Mouse (Mus musculus) spleen, postnatal 14 days (tissue): ENCODE data around the gene Nrxn3.

ENCODE experiments used
- DNase-seq, 2 experiments: peaks; one replicate each; pipeline ENCODE4 v3.0.0; 2021 to 2022; ENCODE audit warnings: low spot score in 2 of 2

Gene Nrxn3

DNA sequence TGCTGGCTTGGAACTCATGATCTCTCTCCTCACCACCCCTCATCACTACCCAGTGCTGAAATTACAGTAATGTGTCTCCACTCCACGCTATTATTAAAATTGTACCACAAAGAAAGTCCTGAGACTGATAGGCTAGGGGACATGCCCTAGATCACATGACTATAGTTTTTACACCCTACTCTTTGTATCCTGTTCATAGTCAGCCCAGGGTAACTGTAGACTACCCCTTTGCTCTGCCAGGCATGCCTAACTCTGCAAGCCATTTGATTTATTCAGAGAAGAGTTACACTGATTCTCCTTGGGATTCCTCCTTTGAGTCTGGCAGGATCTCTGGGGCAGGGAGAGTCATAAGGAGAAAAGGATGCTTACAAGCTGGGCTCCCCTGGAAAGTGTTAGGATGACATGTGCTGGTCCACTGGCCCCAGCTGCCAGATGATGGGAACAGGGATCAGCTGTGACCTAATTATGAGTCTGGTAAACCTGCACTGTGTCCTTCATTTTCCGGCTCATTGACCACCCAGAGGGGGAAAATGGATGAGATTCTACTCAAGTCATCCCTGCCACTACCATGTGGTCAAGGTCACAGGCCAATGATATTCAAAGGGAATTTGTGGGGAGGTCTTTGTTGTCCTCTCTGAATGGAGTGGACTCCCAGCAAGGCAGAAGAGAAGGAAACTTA is 318.9 kb downstream of the Nrxn3 start:
- DNase-seq, result no peak

DNA sequence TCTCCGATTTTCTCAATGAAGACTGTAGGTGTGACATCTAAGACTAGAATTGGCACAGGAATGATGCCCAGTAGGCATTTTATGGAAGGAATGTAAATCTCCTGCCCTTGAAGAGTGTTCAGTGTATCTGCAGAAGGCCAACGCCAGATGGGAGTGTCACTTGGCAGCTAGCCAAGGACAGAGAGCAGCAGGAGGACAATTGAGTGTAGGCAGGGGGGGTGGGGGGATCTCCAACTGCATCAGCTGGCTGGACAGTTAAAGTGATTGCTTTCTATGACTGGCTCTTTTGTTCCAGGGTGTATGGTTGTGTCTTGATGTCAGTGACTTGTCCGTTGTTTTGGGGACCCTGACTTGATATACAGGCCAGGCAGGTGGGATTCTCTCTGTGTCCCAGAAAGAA is 326.6 kb downstream of the Nrxn3 start:
- no peak for DNase-seq

DNA sequence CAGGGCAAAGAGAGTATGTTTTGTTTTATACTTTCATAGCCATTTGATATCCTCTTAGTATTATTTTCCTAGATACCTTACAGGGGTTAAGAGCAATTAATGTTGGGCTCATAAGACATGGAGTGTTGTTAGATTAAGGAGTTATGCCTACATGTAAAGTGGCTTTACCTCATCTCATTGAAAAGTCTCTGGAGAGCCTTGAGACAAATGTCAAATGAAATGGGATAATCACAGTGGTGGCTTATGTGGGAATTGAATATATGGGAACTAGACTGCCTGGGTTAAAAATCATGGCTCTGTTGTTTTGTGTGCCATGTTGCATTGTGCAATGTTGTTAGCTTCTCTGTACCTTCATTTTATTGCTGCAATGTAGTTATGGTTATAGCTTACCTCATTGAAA is 327.0 kb downstream of the Nrxn3 start:
- DNase-seq, result no peak

DNA sequence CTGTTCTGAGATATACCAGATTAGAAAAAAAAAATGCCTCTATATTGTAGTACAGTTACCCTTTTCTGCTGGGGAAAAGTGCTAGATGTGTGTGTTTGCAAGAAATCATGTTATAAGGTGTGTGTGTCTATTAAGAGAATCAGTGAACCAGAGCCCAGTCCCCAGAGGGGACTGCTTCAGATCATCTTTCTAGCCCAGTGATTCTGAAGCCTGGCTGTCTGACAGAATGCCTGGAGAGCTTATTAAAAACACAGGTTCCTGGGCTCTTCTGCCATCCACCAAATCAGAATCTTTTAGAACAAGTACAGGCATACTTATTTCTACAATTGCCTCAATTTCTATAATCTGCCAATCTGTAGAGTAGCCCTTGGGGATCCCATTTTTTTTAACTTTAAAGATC is 349.8 kb downstream of the Nrxn3 start:
- no peak for DNase-seq

DNA sequence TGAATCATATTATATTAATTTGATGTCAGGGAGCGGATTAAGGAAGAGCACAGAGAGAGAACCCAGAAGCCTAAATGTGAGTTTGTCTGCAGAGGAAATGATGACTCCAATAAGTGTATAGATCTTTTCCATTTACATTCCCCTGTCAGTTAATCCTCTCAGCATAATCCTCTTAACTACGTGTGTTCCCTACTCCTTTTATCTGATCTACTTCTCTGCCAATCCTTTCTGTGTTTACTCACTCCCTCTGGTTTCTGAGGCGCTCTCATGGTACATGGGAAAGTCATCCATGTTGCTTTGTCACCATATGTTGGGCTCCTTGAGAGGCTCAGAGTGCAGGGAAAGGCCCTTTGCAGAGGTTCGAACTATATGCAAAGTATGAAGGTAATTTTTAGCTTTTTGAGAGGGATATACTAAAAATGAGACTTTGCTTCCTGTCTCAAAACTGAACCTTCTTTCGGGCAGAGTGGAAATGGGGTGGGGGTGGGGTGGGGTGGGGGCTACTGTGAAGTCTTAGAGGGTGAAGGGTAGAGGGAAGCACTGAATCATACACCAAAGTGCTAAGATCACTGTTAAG is 350.6 kb downstream of the Nrxn3 start:
- DNase-seq, result no peak

DNA sequence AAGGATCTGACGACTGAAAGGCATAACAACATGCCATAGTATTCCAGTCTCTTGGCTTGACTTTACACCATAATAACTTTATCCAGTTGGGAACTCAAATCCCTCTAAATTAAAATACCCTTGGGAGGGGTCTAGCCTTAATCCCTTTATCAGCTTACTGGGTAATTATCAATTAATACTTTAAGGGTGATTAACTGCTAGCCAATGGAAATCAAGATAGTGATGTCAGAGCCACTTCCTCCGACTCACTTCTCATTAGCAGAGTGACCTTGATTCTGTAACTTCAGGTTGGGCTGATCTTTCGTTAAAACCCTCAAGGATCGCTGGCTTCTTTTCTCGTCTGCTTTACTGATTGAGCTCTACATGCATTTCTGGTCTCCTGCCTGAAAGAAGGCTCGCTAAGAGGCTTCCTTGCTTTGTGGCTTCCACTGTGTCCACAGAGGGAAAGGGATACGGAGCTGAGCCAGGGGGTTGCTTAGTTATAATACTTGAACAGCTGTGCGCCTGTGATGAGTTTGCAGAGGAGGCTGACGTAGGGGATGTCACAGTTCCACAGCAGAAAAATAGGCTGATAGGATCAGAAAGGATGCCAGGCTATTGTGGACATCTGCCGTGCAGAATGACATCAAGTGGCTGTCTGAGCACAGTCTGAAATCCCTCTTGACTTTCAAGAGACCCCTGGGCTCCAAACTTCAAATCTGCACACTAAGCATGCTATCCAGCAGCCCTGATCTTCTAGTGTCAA is 352.0 kb downstream of the Nrxn3 start:
- no peak for DNase-seq

DNA sequence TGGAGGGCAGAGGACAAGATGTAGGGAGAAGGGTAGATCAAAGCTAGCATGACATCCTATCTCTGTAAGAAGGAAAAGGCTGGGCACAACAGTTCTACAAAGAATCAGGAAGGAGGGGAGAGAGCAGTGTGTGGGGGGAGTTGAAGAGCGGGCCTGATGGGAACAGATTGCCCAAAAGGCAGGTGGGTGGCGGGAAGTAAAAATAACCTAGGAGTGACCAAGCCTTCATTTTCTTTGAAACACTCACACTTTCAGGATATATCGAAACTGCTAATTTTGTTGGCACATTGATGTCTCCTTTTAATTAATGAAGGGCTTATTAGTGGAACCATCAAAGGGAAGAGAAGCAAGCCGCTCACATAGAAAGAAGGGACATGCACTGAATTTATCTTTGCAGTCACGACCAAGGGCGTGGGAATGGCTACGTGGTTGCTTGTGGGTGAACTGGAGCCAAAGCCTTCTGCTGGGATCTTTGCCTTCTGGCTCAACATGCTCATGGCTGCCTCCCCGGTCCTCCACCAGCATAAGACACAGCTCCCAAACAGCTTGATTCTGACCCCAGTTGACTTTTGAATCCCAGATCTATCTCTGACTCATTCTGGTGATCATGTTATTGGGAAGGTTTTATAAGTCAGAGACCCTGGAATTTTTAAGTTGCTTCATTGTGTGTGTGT is 371.3 kb downstream of the Nrxn3 start:
- no peak for DNase-seq

DNA sequence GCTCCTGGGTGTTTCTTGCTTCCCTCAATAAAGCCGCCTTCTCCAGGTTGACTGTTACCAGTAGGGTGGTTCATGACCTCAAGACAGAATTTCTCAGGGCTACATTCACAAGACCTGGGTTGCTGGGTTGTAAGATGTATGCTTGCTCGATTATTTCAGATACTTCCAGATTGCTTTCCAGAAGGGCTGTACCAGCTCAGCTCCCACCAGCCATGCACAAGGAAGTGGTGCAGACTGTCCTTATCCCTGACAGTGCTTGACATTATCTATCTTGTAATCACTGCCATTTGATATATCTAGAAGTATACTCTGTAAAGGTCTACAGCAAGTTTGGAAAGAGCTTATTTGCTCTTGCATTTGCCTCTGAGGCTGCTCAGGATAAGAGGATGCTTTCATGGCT is 374.9 kb downstream of the Nrxn3 start:
- DNase-seq, result no peak

DNA sequence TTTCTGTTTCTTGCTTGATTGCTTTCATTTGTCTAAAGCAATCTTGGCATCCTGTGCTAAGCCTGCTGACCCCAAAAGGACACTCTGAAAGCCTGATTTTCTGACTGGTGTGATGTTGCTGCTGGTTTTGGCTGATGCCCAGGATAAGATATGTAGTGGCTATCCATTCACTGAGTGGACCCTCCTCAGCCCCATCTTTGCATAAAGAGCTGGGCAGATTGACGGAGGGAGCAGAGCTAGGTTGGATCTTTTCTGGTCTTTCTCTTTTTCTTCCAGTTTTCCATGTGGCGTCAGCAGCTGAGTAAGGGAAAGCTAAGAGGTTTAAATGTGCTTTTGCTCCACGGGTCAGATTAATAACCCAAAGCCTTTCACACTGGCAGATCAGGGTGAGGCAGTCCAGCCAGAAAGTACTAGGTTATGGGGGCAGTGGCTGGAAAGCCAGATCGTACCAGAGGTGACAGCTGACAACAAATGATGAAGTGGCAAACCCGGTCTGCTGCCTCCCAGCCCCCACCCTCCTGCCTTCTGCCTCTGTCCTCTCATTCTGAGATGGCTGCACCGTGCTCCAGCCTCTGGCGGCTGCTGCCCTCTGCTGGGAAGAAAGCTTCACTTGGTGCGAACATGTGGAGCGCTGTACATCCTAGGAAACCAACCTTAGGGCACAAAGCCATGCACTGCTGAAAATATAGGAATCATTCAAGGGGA is 383.5 kb downstream of the Nrxn3 start:
- DNase-seq, result no peak

DNA sequence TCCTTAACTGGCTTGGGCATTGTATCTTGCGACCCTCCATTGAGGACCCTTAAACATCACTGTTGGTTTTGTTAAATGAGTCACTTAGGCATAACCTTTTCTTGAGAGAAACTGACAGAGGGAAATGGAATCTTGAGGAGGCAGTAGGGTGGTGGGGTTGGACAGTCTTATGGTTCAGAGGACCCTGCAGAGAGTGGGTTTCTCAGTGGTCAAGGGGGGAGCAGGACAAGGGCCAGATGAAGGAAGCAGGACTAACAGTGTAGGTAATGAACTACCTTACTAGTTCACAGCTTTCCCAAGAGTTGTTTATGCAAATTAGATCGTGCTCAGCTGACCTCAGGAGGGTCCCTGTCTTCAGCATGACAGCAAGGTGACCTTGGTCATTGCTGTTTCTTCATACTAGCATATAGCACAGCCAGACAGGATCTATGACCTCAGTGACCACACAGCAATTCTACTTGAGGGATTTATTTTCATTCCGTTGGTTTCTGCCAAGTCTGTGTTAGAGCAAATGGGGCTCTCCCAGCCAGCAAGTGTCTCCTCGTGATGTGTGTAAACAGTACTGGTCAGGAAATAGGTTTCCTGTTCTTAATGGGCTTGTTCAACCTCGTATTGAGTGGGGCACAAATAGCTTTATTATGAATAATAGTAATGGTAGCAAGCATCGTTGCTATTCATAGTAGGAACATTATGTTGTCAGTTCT is 384.4 kb downstream of the Nrxn3 start:
- DNase-seq, result no peak

DNA sequence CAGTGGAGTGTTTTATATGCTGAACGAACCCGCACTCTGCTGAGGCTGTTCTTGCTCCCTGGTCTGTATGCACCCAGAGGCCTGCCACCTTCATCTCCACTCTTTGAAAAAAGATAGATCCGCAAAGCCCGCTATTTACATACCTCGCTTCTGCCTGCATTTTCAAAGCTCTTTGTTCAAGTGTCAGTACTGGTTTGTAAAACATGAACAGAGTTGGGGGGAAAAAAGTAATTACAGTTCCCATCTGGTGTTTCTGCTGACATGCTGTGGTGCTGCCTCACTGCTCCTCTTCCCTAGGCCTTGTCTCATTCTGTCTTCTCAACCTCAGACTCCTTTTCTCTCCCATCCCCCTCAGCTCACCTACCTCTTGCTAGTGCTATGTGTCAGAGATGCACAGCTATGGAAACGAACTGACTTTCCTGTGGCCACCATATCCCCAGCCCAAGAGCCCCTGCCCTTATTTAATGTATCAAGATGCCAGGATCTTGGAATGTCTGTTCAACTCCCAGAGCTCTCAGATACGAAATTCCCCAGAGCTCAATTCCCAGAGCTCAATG is 387.2 kb downstream of the Nrxn3 start:
- no peak for DNase-seq

DNA sequence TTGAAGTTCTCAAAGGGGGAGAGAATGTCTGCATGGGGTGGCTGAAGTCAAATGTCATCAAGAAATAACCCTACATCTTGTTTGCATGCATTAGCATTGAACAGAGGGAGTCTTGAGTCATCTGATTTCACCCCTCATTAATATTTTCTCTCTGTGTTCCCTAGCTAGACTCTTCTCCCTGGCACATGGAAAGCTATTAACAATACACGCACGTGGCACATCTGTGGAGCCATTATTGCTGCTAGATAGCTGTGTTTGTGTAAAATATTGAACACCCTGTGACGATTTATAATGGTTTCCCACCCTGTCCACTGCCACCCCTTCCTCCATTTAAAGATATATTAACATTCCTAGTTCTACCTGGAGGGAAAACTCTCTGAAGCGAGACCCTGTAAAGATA is 405.9 kb downstream of the Nrxn3 start:
- DNase-seq, result no peak

DNA sequence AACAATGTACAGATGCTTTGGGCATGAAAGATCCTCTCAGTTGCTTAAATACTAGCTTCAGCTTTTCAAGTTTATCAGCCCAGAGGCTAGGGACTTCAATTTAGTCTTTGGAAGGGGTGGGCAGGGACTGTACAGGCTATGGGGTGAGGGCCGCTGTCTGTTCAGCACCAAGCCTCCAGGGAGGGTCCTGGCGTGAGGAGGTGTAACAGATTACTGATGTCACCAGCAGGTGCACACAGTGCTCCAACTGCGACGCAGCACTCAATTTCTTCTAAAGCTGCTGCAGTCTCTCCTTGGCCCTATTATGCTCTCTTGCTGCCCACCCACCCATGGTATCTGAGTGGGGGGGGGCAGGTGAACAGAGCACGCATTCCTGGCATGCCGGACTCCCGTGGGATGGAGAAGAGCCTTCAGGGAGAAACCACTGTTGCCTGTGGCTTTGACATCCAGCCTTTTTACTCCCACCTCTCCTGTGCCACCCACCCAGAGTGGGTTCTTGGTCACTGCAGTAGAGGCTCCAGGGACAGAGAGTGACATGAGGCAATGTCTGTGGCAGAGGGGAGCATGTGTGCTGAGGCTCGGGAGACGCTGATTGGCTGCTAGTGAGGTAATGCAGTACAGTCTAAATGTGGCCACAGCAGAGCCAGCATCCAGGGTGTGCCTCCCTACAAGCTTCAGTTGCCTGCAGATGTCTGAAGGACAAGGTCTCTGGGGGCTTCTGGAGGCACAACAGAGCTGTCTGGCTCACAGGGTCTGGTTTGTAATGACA is 406.6 kb downstream of the Nrxn3 start:
- no peak for DNase-seq

DNA sequence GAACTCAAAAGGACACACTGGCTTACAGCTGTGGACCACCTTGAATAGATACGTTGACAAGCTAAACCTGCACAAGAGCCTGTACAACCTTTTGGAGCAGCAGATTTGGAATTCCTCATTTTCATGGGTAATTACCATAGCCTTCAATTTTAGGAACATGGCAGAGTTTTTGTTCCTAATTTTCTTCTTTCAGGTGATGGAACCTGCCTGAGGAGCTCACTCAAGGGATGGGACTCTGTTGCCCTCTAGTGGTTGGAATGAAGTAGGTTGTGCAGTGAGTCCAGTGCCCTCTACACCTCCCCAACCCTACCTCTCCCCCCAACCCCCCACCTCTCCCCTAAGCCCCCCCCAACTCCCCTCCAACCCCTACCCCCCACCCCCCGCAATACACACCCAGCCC is 411.7 kb downstream of the Nrxn3 start:
- no peak for DNase-seq

DNA sequence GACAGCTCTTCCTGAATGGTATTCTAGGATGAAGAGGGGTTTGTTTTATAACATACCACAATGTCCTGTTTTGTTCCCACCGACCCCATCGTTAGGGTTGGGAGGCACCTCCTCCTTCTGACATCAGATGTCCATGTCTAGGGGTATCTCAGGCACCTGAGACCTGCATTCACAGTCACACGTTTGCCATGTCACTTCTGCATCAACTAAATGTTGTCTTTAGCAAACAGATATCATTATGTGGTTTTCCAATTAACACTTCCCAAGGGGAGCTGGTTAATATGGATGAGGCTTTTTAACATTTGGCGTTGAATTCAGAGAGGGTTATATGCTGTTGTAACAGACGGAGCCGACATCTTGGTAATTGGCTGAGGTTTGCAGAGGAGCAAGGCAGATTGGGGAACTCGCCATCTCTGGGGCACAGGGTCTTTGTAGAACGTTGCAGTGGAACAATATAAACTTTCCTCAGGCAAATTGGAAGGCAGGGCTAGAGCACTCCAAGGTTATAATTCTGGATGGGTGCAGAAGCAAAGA is 412.2 kb downstream of the Nrxn3 start:
- DNase-seq, result no peak

DNA sequence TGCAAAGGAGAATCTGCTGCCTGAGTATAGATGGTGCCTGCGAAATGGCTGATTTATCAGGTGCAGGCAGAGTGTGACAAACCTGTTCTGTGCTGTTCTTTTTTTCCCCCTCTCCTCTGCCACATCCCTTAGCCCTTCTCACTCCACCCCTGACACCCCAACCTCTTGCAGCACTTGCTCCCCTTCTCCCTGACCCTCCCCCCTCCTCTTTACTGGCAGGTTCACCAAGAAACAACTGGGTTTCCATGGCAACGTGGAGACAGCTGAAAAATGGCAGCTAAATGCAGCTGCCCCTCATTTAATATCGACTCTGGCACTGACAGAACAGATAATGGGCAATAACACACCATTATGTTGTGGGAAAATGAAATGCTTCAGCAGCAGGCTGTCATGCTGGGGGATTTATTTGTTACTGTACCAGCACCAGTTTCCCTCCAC is 426.3 kb downstream of the Nrxn3 start:
- DNase-seq, result no peak

DNA sequence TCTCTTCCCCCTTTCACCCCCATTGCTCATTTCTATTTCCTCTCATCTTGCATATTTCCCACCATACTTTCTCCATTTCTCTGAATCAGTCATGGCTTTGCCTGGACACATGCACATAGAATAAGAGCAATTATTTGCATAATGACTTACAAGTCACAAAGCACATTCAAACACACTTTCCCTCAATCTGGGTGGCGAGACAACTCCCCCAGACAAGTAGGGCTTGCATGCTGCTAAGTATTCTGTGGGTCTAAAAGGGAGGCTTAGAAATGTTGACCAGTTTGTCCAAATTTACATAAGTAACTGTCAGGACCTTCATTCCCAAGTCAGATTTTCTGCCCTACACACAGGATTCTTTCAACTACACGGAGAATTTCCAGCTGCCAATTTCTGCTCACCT is 426.8 kb downstream of the Nrxn3 start:
- DNase-seq, result no peak

DNA sequence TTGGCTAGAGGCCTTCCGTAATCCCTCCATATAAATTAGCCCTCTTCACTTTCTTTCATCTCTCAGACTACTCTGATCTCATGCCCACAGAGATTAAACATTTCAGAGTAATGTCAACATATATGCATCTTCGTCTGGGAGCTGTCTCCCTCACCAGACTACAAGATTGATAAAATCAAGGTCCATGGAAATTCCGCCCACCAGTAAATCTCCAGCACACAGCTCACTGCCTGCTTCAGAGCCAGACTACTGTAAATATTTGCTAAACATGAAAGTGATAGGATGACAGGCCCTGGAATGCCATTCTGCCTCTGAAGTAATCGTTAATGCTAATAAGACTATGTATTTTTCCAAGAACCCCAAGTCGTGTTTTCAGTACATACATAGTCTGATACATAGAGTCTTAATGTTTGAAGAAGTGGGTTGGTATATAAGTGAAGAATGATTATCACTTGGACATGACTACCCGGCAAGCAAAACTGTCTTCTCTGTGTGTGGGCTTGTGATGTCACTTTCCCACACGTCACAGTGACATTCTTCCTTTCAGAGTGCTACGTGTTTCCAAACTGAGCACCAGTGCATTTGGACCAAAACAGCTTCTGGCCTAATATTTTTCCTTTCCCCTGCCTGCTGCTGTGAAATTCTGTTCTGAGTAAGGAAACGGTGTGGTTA is 433.5 kb downstream of the Nrxn3 start:
- no peak for DNase-seq

DNA sequence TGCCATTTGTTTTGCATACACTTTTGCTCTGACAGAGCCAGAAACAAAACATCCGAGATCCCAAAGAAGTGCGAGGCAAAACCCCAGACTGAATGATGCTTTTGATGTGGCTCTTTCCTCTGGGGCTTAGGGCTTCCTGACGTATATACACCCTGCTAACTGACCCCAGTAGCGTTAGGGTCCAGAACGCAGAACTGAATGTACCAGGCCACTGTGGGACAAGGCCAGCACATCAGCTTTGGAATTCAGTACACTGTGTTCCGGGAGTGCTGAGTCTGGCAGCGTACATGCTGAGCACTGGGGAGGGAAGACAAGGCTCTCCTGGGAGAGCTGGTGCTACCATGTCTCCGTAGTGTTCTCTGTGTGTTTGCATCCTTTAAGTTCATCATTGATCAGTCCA is 436.7 kb downstream of the Nrxn3 start:
- no peak for DNase-seq
